Mouse (Mus musculus) gastrocnemius, postnatal 25 days (tissue): ENCODE measurements around the gene Itpr1. TPM values are rescaled to one million over a fixed set of nuclear protein-coding genes. Genes with fewer than 3 reads are reported as not detected.
A peak's percentile ranks its signal among the peaks of the same experiment; 100 is the strongest.
"Not testable (repeated sequence)": the region's sequence is repeated elsewhere in the genome, so short reads cannot be mapped to it uniquely, and the experiment has no call there.

Experiments
- DNase-seq: peaks from one replicate; pipeline ENCODE4 v3.0.0; 2022
- total RNA-seq, 2 experiments: library from RNA; stranded (reverse); gene quantifications; 1 replicate in 1 of 2; 2 replicates in 1 of 2; pipeline ENCODE4 v1.2.3; 2021

Gene Itpr1
- total RNA-seq, 2 experiments from 2014 or later, result 12.3 to 12.5 TPM

DNA sequence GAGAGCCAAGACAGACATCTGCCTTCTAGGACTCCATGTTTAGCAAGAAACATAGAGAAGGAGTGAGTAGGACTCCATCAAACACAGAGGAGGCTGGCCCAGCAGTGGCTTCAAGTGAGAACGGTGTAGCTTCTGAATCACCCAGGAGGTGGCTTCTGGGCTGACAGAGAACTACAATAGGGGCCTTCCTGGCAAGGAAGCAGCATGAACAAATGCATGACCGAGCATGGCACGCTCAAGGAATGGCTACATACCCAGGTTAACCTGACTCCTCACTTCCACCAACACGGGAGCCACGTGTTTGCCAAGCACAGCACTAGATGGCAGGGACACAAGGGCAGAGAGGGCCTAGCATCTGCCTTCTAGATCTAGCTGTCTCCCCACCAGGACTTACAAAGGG lies 332.6 kb downstream of the Itpr1 start:
- DNase-seq, result no peak

GRCm38 (mm10) chr6:108548413-108548812 lies 335.5 kb downstream of the Itpr1 start:
- no peak for DNase-seq

GRCm38 (mm10) chr6:108549495-108549935 lies 336.6 kb downstream of the Itpr1 start:
- DNase-seq, result no peak

DNA sequence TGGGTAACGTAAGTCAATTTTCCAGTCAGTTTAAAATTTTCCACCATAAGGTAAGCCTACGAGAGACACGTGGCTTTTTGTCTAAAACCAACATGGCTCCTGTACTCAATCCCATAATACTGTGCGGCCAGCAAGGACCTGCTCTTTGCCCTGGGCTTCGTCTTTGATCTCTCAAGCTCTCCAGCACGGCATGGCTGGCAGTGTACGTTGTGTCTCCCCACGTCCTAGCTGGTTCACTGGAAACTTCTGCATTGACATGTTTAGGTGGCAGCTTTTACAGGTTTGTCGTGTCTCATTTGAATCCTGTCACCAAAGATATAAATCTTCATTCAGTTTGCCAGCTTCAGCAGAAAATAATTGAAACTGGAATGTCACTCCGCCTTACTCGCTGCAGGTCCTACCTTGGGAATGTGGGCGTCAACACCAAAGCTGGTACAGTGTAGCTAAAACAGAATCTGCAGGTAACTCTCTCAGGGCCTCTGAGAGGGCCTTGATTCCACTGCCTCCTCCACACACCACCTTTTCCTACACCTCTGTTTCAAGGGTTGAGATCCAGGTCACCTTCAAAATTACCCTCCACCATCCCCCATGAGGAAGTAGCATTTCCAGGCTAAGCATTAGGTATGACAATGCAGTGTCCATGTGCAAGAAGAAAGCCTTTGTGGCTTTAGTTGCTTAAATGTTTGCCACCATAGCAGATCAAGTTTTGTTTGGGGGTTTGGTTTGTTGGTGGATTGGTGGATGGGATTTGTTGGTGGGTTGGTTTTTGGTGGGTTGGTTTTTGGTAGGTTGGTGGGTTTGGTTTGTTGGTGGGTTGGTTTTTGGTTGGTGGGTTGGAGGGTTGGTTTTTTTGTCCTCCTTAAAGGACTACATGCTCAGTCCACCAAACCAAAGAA lies 339.1 kb downstream of the Itpr1 start:
- no peak for DNase-seq

GRCm38 (mm10) chr6:108553013-108553412 lies 340.1 kb downstream of the Itpr1 start:
- no peak for DNase-seq

- no peak for DNase-seq
Observed at GRCm38 (mm10) chr6:108553536-108553935, 340.6 kb downstream of the Itpr1 start.

DNA sequence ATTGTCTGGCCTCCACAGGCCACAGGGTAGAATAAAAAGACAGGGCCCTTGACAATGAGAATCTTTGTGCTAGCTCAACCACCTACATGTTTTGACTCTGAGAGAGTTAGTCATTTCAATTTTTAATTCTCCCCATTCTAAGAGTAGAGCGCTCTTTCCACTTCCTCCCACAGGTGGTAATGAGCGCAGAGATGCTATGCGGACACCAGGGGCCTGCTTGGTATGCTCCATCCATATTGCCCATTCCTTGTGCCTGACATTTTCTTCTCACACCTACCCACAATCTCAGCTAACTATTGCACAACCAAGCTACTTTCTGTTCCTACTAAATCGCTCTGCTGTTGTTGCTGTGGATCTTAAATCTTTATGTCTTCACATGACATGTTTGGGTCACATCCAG lies 341.5 kb downstream of the Itpr1 start:
- DNase-seq, result no peak

DNA sequence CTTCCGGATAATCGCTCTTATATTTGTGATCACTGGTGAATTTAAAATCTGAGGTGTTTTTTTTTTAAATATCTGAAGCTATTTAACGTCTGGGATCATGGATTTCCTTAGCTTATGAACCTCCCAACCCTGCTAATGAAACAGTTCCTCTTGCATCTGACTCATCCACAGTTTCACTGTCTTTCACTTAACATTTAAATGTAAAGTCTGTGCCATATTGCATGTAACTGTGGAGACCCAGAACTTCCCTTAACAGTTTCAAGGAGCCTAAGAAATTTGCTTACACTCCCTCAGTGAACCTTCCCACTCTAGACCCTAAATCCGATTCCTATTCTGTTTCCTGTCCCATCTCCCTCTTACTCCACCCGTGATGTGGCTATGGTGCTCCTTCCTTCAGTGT lies 342.0 kb downstream of the Itpr1 start:
- no peak for DNase-seq

DNA sequence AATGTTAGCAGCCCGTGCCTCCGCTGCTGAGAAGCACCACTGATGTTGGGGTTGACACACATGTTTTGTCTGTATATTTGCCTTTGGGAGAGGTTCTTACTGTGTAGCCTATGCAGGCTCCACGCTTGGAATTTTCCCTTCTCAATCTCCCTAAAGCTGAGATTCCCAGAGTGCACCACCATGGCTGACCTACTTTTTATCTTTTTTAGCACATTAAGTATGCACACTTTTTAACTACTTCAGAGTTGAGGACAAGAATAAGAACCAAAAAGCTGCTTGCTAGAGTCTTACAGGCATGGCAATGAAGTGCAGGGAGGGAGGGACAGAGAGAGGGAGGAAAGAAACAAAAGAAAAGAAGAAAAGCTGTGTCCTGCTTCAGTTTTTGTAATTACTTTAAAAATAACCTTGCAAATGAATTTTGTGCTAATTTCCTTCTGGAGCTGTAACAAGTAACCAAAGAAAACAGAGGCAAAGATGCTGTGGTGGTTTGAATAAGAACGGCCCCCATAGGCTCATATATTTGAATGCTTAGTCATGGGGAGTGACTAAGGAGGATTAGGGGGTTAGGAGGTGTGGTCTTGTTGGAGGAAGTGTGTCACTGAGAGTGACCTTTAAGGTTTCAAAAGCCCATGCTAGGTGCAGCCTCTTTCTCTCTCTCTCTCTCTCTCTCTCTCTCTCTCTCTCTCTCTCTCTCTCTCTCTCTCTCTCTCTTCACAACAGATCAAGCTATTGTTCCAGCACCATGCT lies 344.9 kb downstream of the Itpr1 start:
- no peak for DNase-seq

DNA sequence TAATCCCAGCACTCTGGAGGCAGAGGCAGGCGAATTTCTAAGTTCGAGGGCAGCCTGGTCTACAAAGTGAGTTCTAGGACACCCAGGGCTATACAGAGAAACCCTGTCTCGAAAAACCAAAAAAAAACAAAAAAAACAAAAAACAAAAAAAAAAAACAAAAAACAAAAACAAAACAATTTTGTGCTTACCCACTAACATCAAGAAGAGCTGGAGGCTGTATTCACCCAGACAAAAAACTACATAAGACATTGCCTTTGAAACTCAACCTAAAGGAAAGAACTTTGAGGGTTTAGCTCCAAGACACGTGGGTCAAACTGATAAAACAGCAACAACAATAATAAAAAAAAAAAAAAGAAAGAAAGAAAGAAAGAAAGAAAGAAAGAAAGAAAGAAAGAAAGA lies 346.3 kb downstream of the Itpr1 start:
- DNase-seq, result not testable (repeated sequence)

- DNase-seq, result no peak
Observed at GRCm38 (mm10) chr6:108562971-108563370, 350.1 kb downstream of the Itpr1 start.

- not testable (repeated sequence) for DNase-seq
Observed at GRCm38 (mm10) chr6:108565447-108565846, 352.6 kb downstream of the Itpr1 start.

- no peak for DNase-seq
Observed at GRCm38 (mm10) chr6:108566549-108566948, 353.7 kb downstream of the Itpr1 start.

DNA sequence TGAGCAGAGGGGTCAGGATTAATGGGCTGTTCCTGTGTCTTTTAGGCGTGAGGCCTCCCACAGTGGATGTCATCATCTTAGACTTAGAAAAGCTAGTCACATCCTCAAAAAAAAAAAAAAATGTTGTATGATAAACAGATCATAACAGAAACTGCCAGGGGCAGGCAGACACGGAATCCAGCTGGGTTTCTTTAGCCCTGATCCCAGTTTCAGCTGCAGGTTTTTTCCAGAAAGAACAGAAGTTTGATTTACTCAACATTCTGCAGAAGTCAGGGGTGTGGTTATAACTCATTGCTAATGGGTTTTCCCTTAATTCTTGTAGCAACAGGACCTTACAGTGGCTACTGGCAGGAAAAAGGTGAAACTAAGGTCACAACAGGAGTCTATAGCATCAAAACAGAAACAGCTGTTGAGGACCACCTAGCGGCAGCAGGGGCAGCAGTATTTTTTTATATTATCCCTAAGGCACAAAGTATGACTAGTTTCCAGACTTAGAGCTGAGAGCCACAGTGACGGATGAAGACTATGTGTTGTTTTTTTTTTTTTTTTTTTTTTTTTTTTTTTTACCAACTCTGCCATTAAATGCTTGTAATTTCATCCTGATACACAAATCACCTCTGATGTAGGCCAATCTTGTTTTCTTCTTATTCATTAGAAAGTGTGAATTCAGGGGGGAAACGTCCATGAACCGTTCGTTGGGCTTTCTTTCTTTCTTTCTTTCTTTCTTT lies 356.7 kb downstream of the Itpr1 start:
- peak; percentile 45 for DNase-seq

DNA sequence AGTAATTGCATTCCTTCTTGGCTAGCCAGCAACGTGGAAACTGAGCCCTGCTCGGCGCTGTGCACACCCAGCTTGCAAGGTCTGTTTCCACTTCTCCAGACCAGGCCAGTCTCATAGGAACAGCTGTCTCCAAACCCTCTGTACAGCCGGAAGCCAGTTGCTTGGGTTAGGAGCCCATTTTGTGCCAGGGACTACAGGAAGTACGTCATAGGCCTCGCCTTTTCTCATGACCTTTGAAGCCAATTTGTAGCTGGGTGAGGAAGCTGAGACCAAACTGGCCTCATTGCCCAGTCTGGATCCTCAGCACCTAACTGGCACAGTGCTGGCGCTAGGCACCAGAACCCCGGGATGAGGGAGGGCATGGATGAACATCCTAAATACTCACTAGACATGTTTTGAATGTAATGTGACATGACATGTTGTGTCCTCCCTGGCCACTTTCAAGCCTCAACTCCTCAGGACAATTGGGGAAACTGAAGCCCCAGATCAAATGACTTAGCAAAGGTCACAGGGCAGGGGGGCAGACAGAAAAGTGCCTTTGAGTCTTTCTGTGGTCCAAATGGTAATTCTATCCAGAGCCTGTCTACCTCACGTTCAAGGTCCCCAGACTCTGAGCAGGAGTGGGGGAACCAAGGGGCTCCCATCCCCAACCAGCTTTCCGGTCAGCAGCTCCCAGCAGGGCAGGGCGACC lies 357.6 kb downstream of the Itpr1 start:
- DNase-seq, result peak; percentile 86

GRCm38 (mm10) chr6:108571042-108571590 lies 358.2 kb downstream of the Itpr1 start:
- peak; percentile 93 for DNase-seq

- no peak for DNase-seq
Observed at GRCm38 (mm10) chr6:108572646-108573045, 359.8 kb downstream of the Itpr1 start.

GRCm38 (mm10) chr6:108577056-108577455 lies 364.2 kb downstream of the Itpr1 start:
- no peak for DNase-seq

DNA sequence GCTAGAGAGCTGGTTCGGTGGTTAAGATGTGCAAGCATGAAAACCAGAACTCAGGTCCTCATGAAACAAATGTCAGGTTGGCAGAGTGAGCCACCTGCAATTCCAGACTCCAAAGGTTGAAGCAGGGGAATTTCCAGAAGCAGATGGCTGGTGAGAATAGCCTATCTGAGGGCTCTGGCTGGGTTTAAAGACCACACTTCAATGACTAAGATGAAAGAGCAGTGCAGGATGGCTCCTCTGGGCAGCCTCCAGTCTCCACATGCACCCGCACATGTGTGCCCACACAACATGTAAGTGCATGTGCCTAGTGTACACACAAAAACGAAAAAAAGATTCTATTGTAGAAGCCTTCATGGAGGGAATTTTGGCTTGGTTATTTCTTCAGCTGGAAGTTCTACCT lies 375.5 kb downstream of the Itpr1 start:
- DNase-seq, result no peak

DNA sequence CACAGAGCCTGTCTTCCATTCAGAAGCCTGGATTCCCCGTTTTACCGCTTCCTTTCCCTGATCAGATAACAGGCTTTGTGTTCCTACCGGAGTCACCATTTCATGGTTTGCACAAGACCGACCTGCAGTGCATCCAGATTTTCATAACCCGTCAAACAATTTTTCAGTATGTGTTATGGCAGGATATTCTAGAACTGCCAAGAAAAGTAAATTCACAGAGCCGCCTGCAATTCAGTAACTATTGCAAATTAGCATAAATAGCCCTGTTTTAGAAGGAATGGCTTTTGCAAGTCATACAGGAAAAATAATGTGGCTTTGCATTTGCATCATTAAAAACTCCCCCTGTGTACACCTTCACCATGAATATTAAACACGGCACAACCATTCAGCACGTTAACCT lies 379.3 kb downstream of the Itpr1 start:
- no peak for DNase-seq

GRCm38 (mm10) chr6:108592636-108593035 lies 379.7 kb downstream of the Itpr1 start:
- DNase-seq, result no peak
